In the genomic region with DNA sequence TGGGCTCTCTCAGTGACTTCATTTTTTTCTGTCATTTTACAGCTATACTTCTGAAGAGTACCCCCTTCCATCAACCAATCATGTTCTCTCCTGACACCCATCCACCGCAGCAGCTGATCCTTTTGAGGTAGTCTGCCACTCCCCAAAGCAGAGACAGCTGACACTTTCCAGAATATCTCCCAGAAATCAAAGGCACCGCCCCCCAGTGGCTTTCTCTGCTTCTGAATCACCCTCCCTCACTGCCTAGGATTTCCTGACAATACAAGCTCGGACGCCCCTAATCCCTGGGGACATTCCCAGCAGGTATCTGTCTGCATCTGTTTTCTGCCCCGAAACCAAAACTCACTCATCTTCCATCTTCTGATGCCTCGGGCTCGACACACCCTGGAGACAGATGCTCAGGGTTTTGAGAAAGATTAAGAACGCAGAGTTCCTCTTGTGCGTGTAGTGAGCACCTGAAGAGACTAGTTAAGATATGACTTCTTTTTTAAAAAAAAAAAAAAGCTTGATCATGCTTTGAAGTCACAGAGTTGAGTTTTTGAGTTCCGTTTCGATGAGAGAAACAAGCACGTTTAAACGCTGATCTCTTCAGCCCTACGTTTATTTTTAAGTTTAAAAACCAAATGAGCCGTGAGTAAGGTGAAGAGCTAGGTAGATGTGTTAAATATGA, we compare ENCODE assay signal across 20 mouse cellular contexts.
DNase-seq lines count a peak whose midpoint lies in the region; ATAC-seq lines count a peak whose summit lies in the region.
"Had no signal": no experiment of that assay in that cellular context is flagged by ENCODE, and none has a peak within 500 bp of the region (broad histone marks: within the 10 kb centered on the region; RNA-seq: fewer than 3 reads in every experiment).

No protein-coding gene starts in this region.

- H3K4me3 ChIP-seq in forebrain, embryonic 16.5 days (replicated peaks; ENCODE audit: low read length), result no peak overlapping the region
- H3K4me3 ChIP-seq in forebrain, embryonic 11.5 days (ENCODE audit: low read depth, low read length), result no peak overlapping the region
- H3K4me3 ChIP-seq in midbrain, embryonic 14.5 days (replicated peaks; ENCODE audit: low read depth, low read length), result no peak overlapping the region
- H3K4me3 ChIP-seq in midbrain, embryonic 10.5 days, result no peak overlapping the region
- H3K4me3 ChIP-seq in embryonic facial prominence, embryonic 10.5 days, result no peak overlapping the region
- no peak overlapping the region for H3K4me3 ChIP-seq in intestine, embryonic 15.5 days (replicated peaks)
- H3K4me3 ChIP-seq: erythroblast, embryonic 14.5 days; liver, embryonic 12.5 days; neural tube, embryonic 12.5 days had no signal

- H3K4me1 ChIP-seq in forebrain, embryonic 16.5 days (replicated peaks; ENCODE audit: control insufficient read depth, insufficient read depth, low read length), result no peaks in the 10 kb centered on the region
- H3K4me1 ChIP-seq in forebrain, embryonic 11.5 days (replicated peaks; ENCODE audit: control insufficient read depth, insufficient read depth, low read length), result no peaks in the 10 kb centered on the region
- no peaks in the 10 kb centered on the region; the same call in 1 of the 2 replicates for H3K4me1 ChIP-seq in midbrain, embryonic 14.5 days (ENCODE audit: control insufficient read depth, insufficient read depth, low read length)
- H3K4me1 ChIP-seq in midbrain, embryonic 10.5 days, result peaks cover 7% of the 10 kb centered on the region
- H3K4me1 ChIP-seq in embryonic facial prominence, embryonic 10.5 days, result peaks cover 8% of the 10 kb centered on the region
- no peaks in the 10 kb centered on the region for H3K4me1 ChIP-seq in intestine, embryonic 15.5 days (replicated peaks)
- H3K4me1 ChIP-seq: liver, embryonic 12.5 days; neural tube, embryonic 12.5 days had no signal

- H3K27ac ChIP-seq in forebrain, embryonic 16.5 days (ENCODE audit: low read length), result no peak overlapping the region
- no peak overlapping the region for H3K27ac ChIP-seq in forebrain, embryonic 11.5 days (ENCODE audit: low read depth, low read length)
- H3K27ac ChIP-seq in midbrain, embryonic 14.5 days (replicated peaks; ENCODE audit: low read depth, low read length), result no peak overlapping the region
- no peak overlapping the region; the same call in 1 of the 2 replicates for H3K27ac ChIP-seq in midbrain, embryonic 10.5 days (replicated peaks)
- H3K27ac ChIP-seq in embryonic facial prominence, embryonic 10.5 days (replicated peaks), result no peak overlapping the region
- no peak overlapping the region for H3K27ac ChIP-seq in intestine, embryonic 15.5 days
- H3K27ac ChIP-seq: liver, embryonic 12.5 days; macrophage; neural tube, embryonic 12.5 days had no signal

- WGBS in forebrain, embryonic 16.5 days, result 39% methylated on average over 15 of the region's 15 CpGs
- 39% methylated on average over 15 of the region's 15 CpGs for WGBS in forebrain, embryonic 11.5 days
- WGBS in midbrain, embryonic 14.5 days, result 28% methylated on average over 15 of the region's 15 CpGs
- WGBS in midbrain, embryonic 10.5 days, result 40% methylated on average over 15 of the region's 15 CpGs
- WGBS in embryonic facial prominence, embryonic 10.5 days, result 36% methylated on average over 15 of the region's 15 CpGs
- 39% methylated on average over 15 of the region's 15 CpGs for WGBS in intestine, embryonic 15.5 days

- H3K9ac ChIP-seq in forebrain, embryonic 16.5 days (replicated peaks; ENCODE audit: low read depth, low read length), result no peak overlapping the region
- no peak overlapping the region for H3K9ac ChIP-seq in forebrain, embryonic 11.5 days (ENCODE audit: low read length)
- H3K9ac ChIP-seq in midbrain, embryonic 14.5 days (replicated peaks; ENCODE audit: low read length), result no peak overlapping the region
- no peak overlapping the region for H3K9ac ChIP-seq in intestine, embryonic 15.5 days
- H3K9ac ChIP-seq: liver, embryonic 12.5 days; lung, embryonic 14.5 days; neural tube, embryonic 12.5 days had no signal

- no peak for DNase-seq in forebrain, embryonic 11.5 days (ENCODE audit: low spot score)
- peak; percentile 65 for DNase-seq in midbrain, embryonic 14.5 days
- DNase-seq in midbrain, embryonic 10.5 days (ENCODE audit: low spot score), result no peak
- peak; percentile 24 for DNase-seq in embryonic facial prominence, embryonic 10.5 days (ENCODE audit: low spot score)
- DNase-seq in splenic B cell, adult 2 months (ENCODE audit: low read depth, low spot score), result peak; percentile 22
- DNase-seq in adrenal gland, postnatal 25 days, result no peak
- DNase-seq: cerebellum, postnatal 14 days; embryo, embryonic 11 days; gastrocnemius, postnatal 14 days; kidney, adult 8-10 months; kidney, postnatal 4 days; lung, embryonic 14.5 days; right cerebral cortex, postnatal 14 days; thymus, postnatal 25 days had no signal

- H3K4me2 ChIP-seq in forebrain, embryonic 16.5 days (ENCODE audit: low read length), result no peak overlapping the region
- H3K4me2 ChIP-seq in forebrain, embryonic 11.5 days (ENCODE audit: low read depth, low read length, severe bottlenecking), result no peak overlapping the region
- H3K4me2 ChIP-seq in midbrain, embryonic 14.5 days (ENCODE audit: low read length), result 0 out of 2 replicates have a peak overlapping the region, but pooled peaks have one; percentile 17
- no peak overlapping the region for H3K4me2 ChIP-seq in intestine, embryonic 15.5 days (replicated peaks)
- H3K4me2 ChIP-seq: liver, embryonic 12.5 days; lung, embryonic 14.5 days; neural tube, embryonic 12.5 days had no signal

- no peaks in the 10 kb centered on the region; the same call in 1 of the 2 replicates for H3K9me3 ChIP-seq in forebrain, embryonic 16.5 days (ENCODE audit: control insufficient read depth, low read length)
- no peaks in the 10 kb centered on the region for H3K9me3 ChIP-seq in forebrain, embryonic 11.5 days (ENCODE audit: control insufficient read depth, low read length)
- no peaks in the 10 kb centered on the region for H3K9me3 ChIP-seq in midbrain, embryonic 14.5 days (ENCODE audit: control insufficient read depth, low read length)
- no peaks in the 10 kb centered on the region for H3K9me3 ChIP-seq in midbrain, embryonic 10.5 days (replicated peaks)
- no peaks in the 10 kb centered on the region for H3K9me3 ChIP-seq in embryonic facial prominence, embryonic 10.5 days
- no peaks in the 10 kb centered on the region for H3K9me3 ChIP-seq in intestine, embryonic 15.5 days
- H3K9me3 ChIP-seq: liver, embryonic 12.5 days; neural tube, embryonic 12.5 days had no signal

- ATAC-seq in forebrain, embryonic 16.5 days, result peak; percentile 50; the same call in 1 of the 2 replicates
- no peak for ATAC-seq in forebrain, embryonic 11.5 days (replicated peaks; ENCODE audit: low FRiP score)
- no peak for ATAC-seq in midbrain, embryonic 14.5 days (ENCODE audit: low FRiP score, low TSS enrichment)
- no peak for ATAC-seq in intestine, embryonic 15.5 days
- ATAC-seq: liver, embryonic 12.5 days had no signal

- H3K27me3 ChIP-seq in forebrain, embryonic 16.5 days (replicated peaks; ENCODE audit: control insufficient read depth, insufficient read depth, low read length), result no peaks in the 10 kb centered on the region
- H3K27me3 ChIP-seq in forebrain, embryonic 11.5 days (ENCODE audit: control insufficient read depth, insufficient read depth, low read length), result no peaks in the 10 kb centered on the region
- H3K27me3 ChIP-seq in midbrain, embryonic 14.5 days (ENCODE audit: control insufficient read depth, insufficient read depth, low read length), result no peaks in the 10 kb centered on the region
- H3K27me3 ChIP-seq in midbrain, embryonic 10.5 days (ENCODE audit: low read depth, poor library complexity, severe bottlenecking), result no peaks in the 10 kb centered on the region
- 0 out of 2 replicates have a peak, but pooled peaks cover 4% of the 10 kb centered on the region for H3K27me3 ChIP-seq in embryonic facial prominence, embryonic 10.5 days (replicated peaks; ENCODE audit: low read depth, poor library complexity, severe bottlenecking)
- H3K27me3 ChIP-seq in splenic B cell, adult 2 months (ENCODE audit: control insufficient read depth, insufficient read depth, low read length, poor library complexity, severe bottlenecking), result no peaks in the 10 kb centered on the region
- H3K27me3 ChIP-seq in intestine, embryonic 15.5 days (replicated peaks), result no peaks in the 10 kb centered on the region
- H3K27me3 ChIP-seq: liver, embryonic 12.5 days; neural tube, embryonic 12.5 days had no signal

- H3K36me3 ChIP-seq in forebrain, embryonic 16.5 days (ENCODE audit: control insufficient read depth, insufficient read depth), result no peaks in the 10 kb centered on the region
- H3K36me3 ChIP-seq in forebrain, embryonic 11.5 days (ENCODE audit: control insufficient read depth, insufficient read depth, low read length), result no peaks in the 10 kb centered on the region
- no peaks in the 10 kb centered on the region for H3K36me3 ChIP-seq in midbrain, embryonic 14.5 days (ENCODE audit: control insufficient read depth, insufficient read depth, low read length)
- H3K36me3 ChIP-seq in midbrain, embryonic 10.5 days, result no peaks in the 10 kb centered on the region
- no peaks in the 10 kb centered on the region for H3K36me3 ChIP-seq in embryonic facial prominence, embryonic 10.5 days (replicated peaks)
- H3K36me3 ChIP-seq in splenic B cell, adult 2 months (ENCODE audit: control insufficient read depth, insufficient read depth, low read length, poor library complexity, severe bottlenecking), result no peaks in the 10 kb centered on the region
- no peaks in the 10 kb centered on the region for H3K36me3 ChIP-seq in intestine, embryonic 15.5 days
- H3K36me3 ChIP-seq: liver, embryonic 12.5 days; neural tube, embryonic 12.5 days had no signal

Comparison
In these comparisons a context has a peak if more than half of its experiments do, and no peak if none do; other contexts are left out.
1. DNase-seq: peak in midbrain, embryonic 14.5 days (single experiment), embryonic facial prominence, embryonic 10.5 days (single experiment) and splenic B cell, adult 2 months (single experiment); none in forebrain, embryonic 11.5 days (single experiment), midbrain, embryonic 10.5 days (single experiment) and adrenal gland, postnatal 25 days (single experiment).